Mouse (Mus musculus) limb, embryonic 11.5 days (tissue): ENCODE results near the gene Pik3r4. TPM values are rescaled to one million over a fixed set of nuclear protein-coding genes. Genes with fewer than 3 reads are reported as not detected.

ENCODE experiments used
- polyA plus RNA-seq: library from polyadenylated mRNA; unstranded; fragments of >200 nt; fragmentation: Nextera tagmentation; extraction: Ambion mirVana; gene quantifications from 2 replicates; pipeline ENCODE4 v1.2.1, GENCODE M21; 2014

Gene Pik3r4
- polyA plus RNA-seq, 1 experiment from 2014 or later, result 29.6 TPM

Other genes starting within 250 kb of the Pik3r4 start
- 11.9 and 16.3 TPM in 2 replicates for gene Aste1, start 247.6 kb upstream of the Pik3r4 start, polyA plus RNA-seq
- gene Nek11, start 247.5 kb upstream of the Pik3r4 start, polyA plus RNA-seq, result 0.07 and 0.16 TPM in 2 replicates
- 55.8 and 58.0 TPM in 2 replicates for gene Atp2c1, start 115.7 kb upstream of the Pik3r4 start, polyA plus RNA-seq
- gene Col6a6, start 185.2 kb downstream of the Pik3r4 start, polyA plus RNA-seq, result 0.23 and 0.37 TPM in 2 replicates